Mouse (Mus musculus) gastrocnemius, postnatal 10 days (tissue): Measurements from ENCODE around the gene Grid2. TPM values are rescaled to one million over a fixed set of nuclear protein-coding genes. Genes with fewer than 3 reads are reported as not detected.
A peak's percentile ranks its signal among the peaks of the same experiment; 100 is the strongest.

Experiments
- DNase-seq: peaks from one replicate; pipeline ENCODE4 v3.0.0; 2021; ENCODE audit warnings: mixed read lengths
- total RNA-seq, 2 experiments: library from RNA; stranded (reverse); gene quantifications; 2 replicates each; pipeline ENCODE4 v1.2.3; 2021

Grid2 gene
- total RNA-seq, 2 experiments from 2014 or later, result 0.43 to 0.61 TPM

- peak; percentile 11 for DNase-seq
These were observed 1352.3 kb downstream of the Grid2 start for GRCm38 (mm10) chr6:64607942-64608341.

GRCm38 (mm10) chr6:64616843-64617242, 1361.2 kb downstream of the Grid2 start:
- peak; percentile 10 for DNase-seq

GRCm38 (mm10) chr6:64617417-64618135, 1361.9 kb downstream of the Grid2 start:
- no peak for DNase-seq

DNA sequence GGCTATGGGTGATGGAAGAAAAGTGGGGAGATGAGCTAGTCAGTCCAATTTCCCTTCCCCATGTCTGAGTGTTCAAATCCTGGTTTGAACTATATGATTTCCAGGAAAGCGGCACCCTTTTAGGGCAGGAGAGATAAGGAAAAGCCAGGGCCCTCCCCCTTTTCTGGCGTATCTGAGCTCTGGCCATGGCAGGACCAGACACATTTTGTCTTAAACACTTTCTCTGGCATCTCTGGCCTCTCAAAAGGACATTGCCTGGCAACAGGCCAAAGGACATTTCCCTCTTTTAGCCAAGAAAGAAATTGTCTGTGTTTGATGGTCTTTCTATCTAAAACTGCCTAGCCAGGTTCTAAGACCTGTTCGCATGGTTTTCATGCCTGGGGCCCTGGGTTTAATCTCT, 1367.7 kb downstream of the Grid2 start:
- DNase-seq, result no peak

DNA sequence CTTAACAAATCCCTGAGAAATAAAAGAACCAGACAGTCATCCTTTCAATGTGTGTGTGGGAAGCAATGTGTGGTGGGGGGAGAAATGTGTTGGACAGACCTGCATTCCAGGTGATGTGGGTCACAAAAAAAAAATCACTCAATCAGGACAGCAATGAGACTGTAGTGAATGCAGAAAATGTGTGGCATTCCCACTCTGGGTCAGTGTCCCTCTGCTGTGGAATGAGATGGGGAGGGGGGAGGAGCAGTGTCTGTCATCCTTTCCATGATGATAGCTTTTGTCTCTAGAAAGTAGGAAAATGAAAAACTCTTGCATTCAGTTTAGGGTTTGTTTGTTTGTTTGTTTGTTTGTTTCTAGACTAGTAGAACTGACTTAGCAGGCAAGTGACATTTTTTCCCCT, 1392.0 kb downstream of the Grid2 start:
- DNase-seq, result no peak

- DNase-seq, result no peak
These were observed 1392.5 kb downstream of the Grid2 start for GRCm38 (mm10) chr6:64648196-64648595.

- DNase-seq, result peak; percentile 31
These were observed 1393.9 kb downstream of the Grid2 start for GRCm38 (mm10) chr6:64649296-64650226.

- no peak for DNase-seq
These were observed 1395.1 kb downstream of the Grid2 start for GRCm38 (mm10) chr6:64650765-64651164.

- DNase-seq, result no peak
These were observed 1415.3 kb downstream of the Grid2 start for GRCm38 (mm10) chr6:64671010-64671409.

- no peak for DNase-seq
These were observed 1423.1 kb downstream of the Grid2 start for GRCm38 (mm10) chr6:64678815-64679214.

DNA sequence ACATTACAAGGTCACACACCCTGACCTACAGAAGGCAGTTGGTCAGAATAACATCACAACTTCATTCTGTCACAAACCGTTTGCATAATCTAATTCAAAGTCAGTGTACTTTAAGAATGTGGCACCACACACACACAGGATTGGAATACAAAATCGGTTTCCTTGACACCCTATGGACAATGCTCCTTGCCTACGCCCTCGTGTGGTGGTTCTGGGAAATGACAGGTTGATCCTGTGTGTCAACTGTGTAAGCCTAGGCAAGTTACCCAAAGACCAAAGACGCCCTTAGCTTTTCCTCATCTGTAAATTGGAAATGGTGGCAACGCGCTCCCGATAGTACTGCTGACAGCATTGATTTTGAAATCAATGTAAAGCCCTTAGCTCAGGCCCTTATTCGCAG, 1428.3 kb downstream of the Grid2 start:
- DNase-seq, result peak; percentile 17

DNA sequence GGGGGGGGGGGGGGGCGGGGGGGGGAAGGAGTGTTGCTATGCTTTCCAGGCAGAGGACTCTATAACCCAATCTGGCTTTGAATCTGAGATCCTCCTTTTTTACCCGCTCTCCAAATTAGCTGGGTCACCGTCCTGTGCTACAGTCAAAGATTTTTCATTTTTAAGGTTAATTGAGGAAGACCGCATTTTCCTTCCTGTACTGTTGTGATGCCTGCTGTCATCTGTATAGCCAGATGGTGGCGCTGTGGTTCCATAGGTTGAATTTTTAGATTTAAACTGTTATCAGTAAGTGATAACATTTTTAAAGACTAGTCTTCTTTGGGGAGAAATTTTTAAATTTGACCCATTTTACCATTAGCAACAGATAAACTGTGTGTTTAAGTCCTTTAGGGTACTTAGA, 1429.3 kb downstream of the Grid2 start:
- no peak for DNase-seq

DNA sequence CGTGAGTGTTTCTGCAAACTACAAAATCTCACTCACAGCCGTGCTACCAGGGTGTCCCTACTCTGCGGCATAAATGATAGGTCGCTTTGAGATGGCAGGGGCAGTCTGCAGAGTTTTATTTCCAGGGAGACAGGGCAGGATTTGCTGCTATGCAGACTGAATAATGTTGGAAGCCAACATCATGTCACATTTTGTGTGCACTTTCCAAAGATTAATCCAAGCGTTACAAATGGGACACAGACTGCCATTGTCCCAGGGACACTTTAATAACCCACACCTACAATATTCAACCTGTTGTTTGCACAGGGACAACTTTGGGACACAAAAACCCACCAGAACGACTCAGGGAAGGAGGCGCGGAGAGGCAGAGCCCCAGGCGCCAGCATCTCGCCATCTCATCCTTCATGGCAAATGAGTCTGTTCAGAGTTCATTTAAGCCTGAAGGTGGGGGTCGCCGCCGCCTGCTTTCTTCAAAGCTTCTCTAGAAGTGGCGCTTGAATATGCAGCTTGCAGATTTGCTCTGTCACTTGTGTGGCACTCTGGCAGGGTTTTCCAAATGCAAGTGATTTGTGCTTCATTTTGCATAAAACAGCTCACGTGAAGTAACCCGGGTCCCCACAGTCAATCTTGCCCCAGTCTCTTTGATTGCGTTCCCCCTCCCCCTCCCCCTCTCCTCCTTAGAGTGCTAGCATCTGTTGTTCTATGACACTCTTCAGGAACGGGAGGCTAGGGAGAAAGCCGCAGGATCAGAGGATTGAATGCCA, 1432.7 kb downstream of the Grid2 start:
- DNase-seq, result no peak

DNA sequence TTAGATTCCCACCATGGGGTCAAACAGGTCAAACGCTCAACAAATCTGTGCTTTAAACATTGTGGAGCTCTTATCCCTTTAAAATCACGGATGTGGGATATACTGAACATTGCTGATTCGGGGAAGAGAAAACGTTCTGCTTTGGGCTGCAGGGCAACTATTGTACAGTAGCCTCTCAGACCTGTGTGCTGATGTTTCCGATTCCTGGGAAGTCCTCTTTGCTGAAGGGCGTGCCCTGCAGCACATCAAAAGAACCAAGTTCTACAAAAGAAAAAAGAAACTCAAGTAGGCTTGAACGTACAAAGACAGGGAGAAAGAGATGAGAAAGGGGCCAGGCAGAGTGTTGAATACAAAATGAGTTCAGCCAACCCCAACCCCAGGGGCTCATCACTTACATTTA, 1439.0 kb downstream of the Grid2 start:
- no peak for DNase-seq

- no peak for DNase-seq
These were observed 1448.0 kb downstream of the Grid2 start for GRCm38 (mm10) chr6:64703659-64704058.

DNA sequence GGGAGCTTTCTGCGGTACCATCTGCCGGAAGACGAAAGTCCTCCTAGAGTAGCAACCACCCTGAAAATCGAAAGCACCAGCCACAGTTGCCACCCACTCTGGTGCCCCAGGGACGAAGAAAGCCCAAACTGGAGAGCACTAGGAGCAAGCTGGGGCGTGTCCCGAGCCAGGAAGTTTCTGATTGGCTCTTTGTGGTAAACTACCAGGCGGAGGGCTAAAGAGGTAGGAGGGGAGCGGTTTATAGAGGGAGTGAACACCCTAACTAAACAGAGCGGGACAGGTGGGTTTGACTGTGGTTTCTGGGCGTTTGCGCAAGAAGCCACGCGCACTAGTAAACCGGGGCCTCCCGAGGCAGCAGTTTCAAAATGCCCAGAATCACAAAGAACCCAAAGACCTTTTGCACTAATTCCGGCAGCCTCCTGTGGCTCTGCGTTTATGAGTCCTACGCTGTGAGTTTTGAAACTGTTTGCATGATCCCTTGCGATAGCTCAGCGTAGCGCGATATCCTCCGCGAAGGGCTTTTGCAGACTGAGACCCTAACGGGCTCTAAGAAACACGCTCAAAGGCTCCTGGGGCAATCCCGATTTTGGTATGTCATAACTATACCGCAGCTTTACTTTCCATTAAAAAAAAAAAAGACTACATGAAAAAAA, 1472.2 kb downstream of the Grid2 start:
- no peak for DNase-seq

DNA sequence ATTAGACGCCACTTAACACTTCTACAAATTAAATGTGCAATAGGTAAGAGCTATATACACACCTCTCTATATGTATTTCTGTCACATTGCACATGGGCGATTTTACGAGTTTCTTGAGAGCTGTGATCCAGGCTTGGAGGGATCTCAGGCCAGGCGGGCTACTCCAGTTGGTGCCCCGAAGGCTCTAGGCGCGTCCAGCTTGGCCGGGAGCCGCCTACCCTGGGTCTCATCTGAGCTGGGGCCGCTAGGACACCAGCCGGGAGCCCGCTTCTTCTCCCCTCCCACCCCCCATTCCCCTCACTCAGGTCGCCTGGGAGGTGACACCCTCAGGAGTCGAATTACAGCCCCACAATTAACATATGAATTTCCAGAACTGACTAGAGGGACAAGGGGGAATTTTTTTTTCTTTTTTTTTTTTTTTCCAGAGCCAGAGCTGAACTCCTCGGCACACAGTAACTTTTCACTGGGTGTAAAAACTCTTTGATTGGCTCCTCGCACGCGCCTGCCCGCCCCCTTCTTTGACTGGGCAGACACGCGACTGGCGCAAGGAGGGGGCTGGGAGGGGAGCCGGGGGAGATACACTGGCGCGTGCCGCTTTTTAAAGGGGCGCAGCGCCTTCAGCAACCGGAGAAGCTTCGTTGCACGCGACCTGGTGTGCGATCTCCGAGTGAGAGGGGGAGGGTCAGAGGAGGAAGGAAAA, 1473.0 kb downstream of the Grid2 start, which contains the start of gene Atoh1:
TSS of gene Atoh1 (plus strand) at position 627 of the 700 bp plus-strand sequence.
- DNase-seq, result peak; percentile 20

- peak; percentile 13 for DNase-seq
These were observed 1473.7 kb downstream of the Grid2 start for GRCm38 (mm10) chr6:64729231-64730011.

DNA sequence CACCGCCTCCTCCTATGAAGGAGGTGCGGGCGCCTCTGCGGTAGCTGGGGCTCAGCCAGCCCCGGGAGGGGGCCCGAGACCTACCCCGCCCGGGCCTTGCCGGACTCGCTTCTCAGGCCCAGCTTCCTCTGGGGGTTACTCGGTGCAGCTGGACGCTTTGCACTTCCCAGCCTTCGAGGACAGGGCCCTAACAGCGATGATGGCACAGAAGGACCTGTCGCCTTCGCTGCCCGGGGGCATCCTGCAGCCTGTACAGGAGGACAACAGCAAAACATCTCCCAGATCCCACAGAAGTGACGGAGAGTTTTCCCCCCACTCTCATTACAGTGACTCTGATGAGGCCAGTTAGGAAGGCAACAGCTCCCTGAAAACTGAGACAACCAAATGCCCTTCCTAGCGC, 1474.4 kb downstream of the Grid2 start:
- DNase-seq, result no peak

GRCm38 (mm10) chr6:64730506-64731020, 1474.9 kb downstream of the Grid2 start:
- DNase-seq, result no peak
